Mouse (Mus musculus) CH12.LX (cell line): ENCODE measurements around the gene Plcb1. TPM values are rescaled to one million over a fixed set of nuclear protein-coding genes. Genes with fewer than 3 reads are reported as not detected.

Experiments used
- DNase-seq: peaks from one replicate; pipeline ENCODE4 v3.0.0-alpha.2; 2013; ENCODE audit errors: extremely low read depth
- H3K27ac ChIP-seq: 2 replicates; pipeline ENCODE4 v1.5.1; 2012; ENCODE audit warnings: low read depth, mild to moderate bottlenecking, control low read depth, moderate library complexity; ENCODE audit not compliant: insufficient read depth
- H3K27me3 ChIP-seq: replicated peaks from 2 replicates; pipeline ENCODE3; 2012; ENCODE audit warnings: inconsistent platforms
- H3K36me3 ChIP-seq, 2 experiments: replicated peaks in 1 of 2; 2 replicates each; pipeline versions ENCODE3 to v1.6.1; 2012; ENCODE audit warnings: inconsistent platforms in 1 of 2, low read length in 1 of 2, mild to moderate bottlenecking in 1 of 2, mixed read lengths in 1 of 2, moderate library complexity in 1 of 2; ENCODE audit not compliant: control insufficient read depth in 1 of 2, insufficient read depth in 1 of 2
- H3K4me1 ChIP-seq, 2 experiments: 2 replicates each; pipeline ENCODE4 v1.6.1; 2012; ENCODE audit warnings: inconsistent platforms in 1 of 2, moderate library complexity in 1 of 2; ENCODE audit not compliant: insufficient read depth in 2 of 2, control insufficient read depth in 1 of 2
- H3K4me2 ChIP-seq: 2 replicates; pipeline ENCODE4 v1.6.1; 2012; ENCODE audit warnings: low read depth, mild to moderate bottlenecking, control low read depth; ENCODE audit not compliant: poor library complexity, insufficient read depth, severe bottlenecking
- H3K4me3 ChIP-seq, 3 experiments: fragments of 150-350 bp in 1 of 3; sonication (generic) in 1 of 3; replicated peaks in 1 of 3; 2 replicates each; pipeline versions ENCODE3 to v1.5.1; 2011 to 2012; ENCODE audit warnings: low read depth in 2 of 3, low read length in 2 of 3, mild to moderate bottlenecking in 2 of 3, moderate library complexity in 2 of 3, control low read depth in 1 of 3, improper control_type of control experiment in 1 of 3, inconsistent platforms in 1 of 3, mixed read lengths in 1 of 3; ENCODE audit not compliant: poor library complexity in 1 of 3
- H3K79me2 ChIP-seq: replicated peaks from 2 replicates; pipeline ENCODE4 v1.6.1; 2012; ENCODE audit warnings: mild to moderate bottlenecking, moderate library complexity; ENCODE audit not compliant: control insufficient read depth, poor library complexity, insufficient read depth, severe bottlenecking; ENCODE audit errors: extremely low read depth
- H3K9ac ChIP-seq: 2 replicates; pipeline ENCODE4 v1.6.1; 2012; ENCODE audit warnings: low read depth, mild to moderate bottlenecking, control low read depth, moderate library complexity; ENCODE audit not compliant: insufficient read depth
- H3K9me3 ChIP-seq: replicated peaks from 2 replicates; pipeline ENCODE3; 2012; ENCODE audit warnings: low read length, inconsistent platforms, mixed read lengths
- BHLHE40 ChIP-seq: IDR thresholded peaks from 2 replicates; pipeline ENCODE4 v1.6.1; 2011; ENCODE audit warnings: mild to moderate bottlenecking, low read depth, low read length, improper control_type of control experiment
- E2F4 ChIP-seq: IDR thresholded peaks from 2 replicates; pipeline ENCODE4 v1.6.1; 2011; ENCODE audit warnings: low read depth, low read length, improper control_type of control experiment; ENCODE audit not compliant: insufficient replicate concordance
- EP300 ChIP-seq: IDR thresholded peaks from 2 replicates; pipeline ENCODE4 v1.6.1; 2011; ENCODE audit warnings: low read length, improper control_type of control experiment
- ETS1 ChIP-seq: conservative IDR thresholded peaks from 2 replicates; pipeline ENCODE4 v1.6.1; 2012; ENCODE audit warnings: low read depth, mild to moderate bottlenecking, inconsistent platforms, low read length, improper control_type of control experiment, moderate library complexity
- JUN ChIP-seq: IDR thresholded peaks from 2 replicates; pipeline ENCODE4 v1.6.1; 2011; ENCODE audit warnings: low read depth, mild to moderate bottlenecking, low read length, improper control_type of control experiment, moderate library complexity; ENCODE audit not compliant: insufficient read depth
- JUND ChIP-seq: conservative IDR thresholded peaks from 2 replicates; pipeline ENCODE4 v1.6.1; 2011; ENCODE audit warnings: low read depth, low read length, improper control_type of control experiment
- MAX ChIP-seq: IDR thresholded peaks from 2 replicates; pipeline ENCODE4 v1.6.1; 2011; ENCODE audit warnings: low read length, improper control_type of control experiment
- MEF2A ChIP-seq: IDR thresholded peaks from 2 replicates; pipeline ENCODE4 v1.6.1; 2014; ENCODE audit warnings: low read depth, mild to moderate bottlenecking, inconsistent platforms, low read length, improper control_type of control experiment, borderline replicate concordance
- MXI1 ChIP-seq: IDR thresholded peaks from 2 replicates; pipeline ENCODE4 v1.6.1; 2011; ENCODE audit warnings: mild to moderate bottlenecking, low read depth, low read length, improper control_type of control experiment
- NRF1 ChIP-seq: IDR thresholded peaks from 2 replicates; pipeline ENCODE4 v1.6.1; 2014; ENCODE audit warnings: low read depth, mild to moderate bottlenecking, inconsistent platforms, low read length, improper control_type of control experiment, moderate library complexity
- PAX5 ChIP-seq: IDR thresholded peaks from 2 replicates; pipeline ENCODE4 v1.6.1; 2012; ENCODE audit warnings: low read length, inconsistent platforms, mixed read lengths
- POLR2AphosphoS2 ChIP-seq: IDR thresholded peaks from 2 replicates; pipeline ENCODE4 v1.6.1; 2011; ENCODE audit warnings: low read depth, low read length, improper control_type of control experiment
- RCOR1 ChIP-seq: conservative IDR thresholded peaks from 2 replicates; pipeline ENCODE4 v1.6.1; 2012; ENCODE audit warnings: low read depth, mild to moderate bottlenecking, inconsistent platforms, low read length, improper control_type of control experiment
- SIN3A ChIP-seq: IDR thresholded peaks from 2 replicates; pipeline ENCODE4 v1.6.1; 2012; ENCODE audit warnings: low read length, improper control_type of control experiment, inconsistent platforms
- TCF12 ChIP-seq: IDR thresholded peaks from 2 replicates; pipeline ENCODE4 v1.6.1; 2014; ENCODE audit warnings: low read depth, mild to moderate bottlenecking, inconsistent platforms, low read length, improper control_type of control experiment
- UBTF ChIP-seq: IDR thresholded peaks from 2 replicates; pipeline ENCODE4 v1.6.1; 2012; ENCODE audit warnings: low read depth, mild to moderate bottlenecking, inconsistent platforms, low read length, improper control_type of control experiment, moderate library complexity
- USF1 ChIP-seq: IDR thresholded peaks from 2 replicates; pipeline ENCODE4 v1.6.1; 2014; ENCODE audit warnings: low read depth, mild to moderate bottlenecking, inconsistent platforms, low read length, improper control_type of control experiment
- USF2 ChIP-seq: conservative IDR thresholded peaks from 2 replicates; pipeline ENCODE4 v1.6.1; 2011; ENCODE audit warnings: low read depth, low read length, improper control_type of control experiment
- ZNF384 ChIP-seq: IDR thresholded peaks from 2 replicates; pipeline ENCODE4 v1.6.1; 2012; ENCODE audit warnings: low read depth, low read length, improper control_type of control experiment, inconsistent platforms
- dilution Hi-C: fragments of 300-500 bp; cut with MboI; formaldehyde crosslinking; loops from 2 replicates; pipeline ENCODE4 v1.14.3; 2020; ENCODE audit warnings: low sequenced_read_pairs; ENCODE audit not compliant: extremely low pct_unique_long_range_greater_than_20kb, extremely low pct_ligation_motif_present
- in situ Hi-C: fragments of 300-500 bp; cut with MboI; formaldehyde crosslinking; loops from 3 replicates; pipeline ENCODE4 v1.14.3; 2019; ENCODE audit warnings: low sequenced_read_pairs, low pct_ligation_motif_present, low pct_unique_long_range_greater_than_20kb, mixed read lengths
- polyA plus RNA-seq: library from polyadenylated mRNA; unstranded; fragments of >175 nt; gene quantifications from 2 replicates; pipeline ENCODE4 v1.2.1, GENCODE M21; 2012; ENCODE audit warnings: low read depth; ENCODE audit not compliant: insufficient read length
- total RNA-seq, 2 experiments: library from RNA; depleted of rRNA; stranded (reverse); fragments of 300-350 nt in 1 of 2; fragments of >200 nt in 1 of 2; gene quantifications; 2 replicates each; pipeline ENCODE4 v1.2.3; 2012 to 2014

Plcb1 gene
- total and polyA plus RNA-seq, 3 experiments, result not detected

DNA sequence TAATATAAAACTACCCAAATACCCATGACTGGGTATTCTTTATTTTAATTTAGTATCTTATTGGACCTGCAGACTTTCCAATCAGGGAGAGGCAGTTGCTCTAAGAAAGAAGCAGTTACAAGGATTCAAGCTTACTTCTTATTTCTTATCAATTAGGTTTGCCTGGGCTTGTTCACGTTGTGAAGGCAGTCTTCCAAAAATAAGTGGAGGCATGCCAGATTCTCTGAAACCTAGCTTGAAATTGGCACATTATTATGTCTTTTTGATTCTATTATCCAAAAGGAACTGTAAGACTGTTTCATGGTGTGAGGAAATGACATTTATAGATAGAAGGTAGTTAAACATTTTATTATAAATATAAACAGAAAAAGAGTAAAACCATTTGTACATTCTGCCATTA lies 721.2 kb downstream of the Plcb1 start:
- no peaks in the 10 kb centered on the region for H3K27me3 ChIP-seq
- H3K36me3 ChIP-seq, result no peaks in the 10 kb centered on the region
- TF ChIP-seq MXI1 (no peak), RCOR1 (no peak), ZNF384 (no peak), POLR2AphosphoS2 (no peak), E2F4 (no peak), USF1 (no peak), SIN3A (no peak)
- no peak for DNase-seq
- no peak overlapping the region for H3K4me2 ChIP-seq
- H3K9ac ChIP-seq, result no peak overlapping the region
- H3K4me1 ChIP-seq, result no peaks in the 10 kb centered on the region
- no peak overlapping the region for H3K4me3 ChIP-seq
- in situ Hi-C loops, result no loop called here
- H3K79me2 ChIP-seq, result no peaks in the 10 kb centered on the region
- H3K9me3 ChIP-seq, result peaks cover 34% of the 10 kb centered on the region
- no peak overlapping the region for H3K27ac ChIP-seq
- dilution Hi-C loops, result no loop called here

GRCm38 (mm10) chr2:135518956-135519355 lies 733.1 kb downstream of the Plcb1 start:
- in situ Hi-C loops (no loop called here), dilution Hi-C loops (no loop called here)
- H3K4me3 ChIP-seq, result no peak overlapping the region
- no peaks in the 10 kb centered on the region for H3K36me3 ChIP-seq
- no peaks in the 10 kb centered on the region for H3K27me3 ChIP-seq
- no peak overlapping the region for H3K27ac ChIP-seq
- no peaks in the 10 kb centered on the region for H3K4me1 ChIP-seq
- DNase-seq, result no peak
- H3K79me2 ChIP-seq, result no peaks in the 10 kb centered on the region
- TF ChIP-seq EP300, result no peak
- no peak for TF ChIP-seq UBTF
- no peak for TF ChIP-seq ZNF384
- no peak for TF ChIP-seq MEF2A
- no peak for TF ChIP-seq USF2
- no peak for TF ChIP-seq ETS1
- no peak for TF ChIP-seq MAX
- no peak for TF ChIP-seq SIN3A
- no peak for TF ChIP-seq NRF1
- TF ChIP-seq PAX5, result no peak
- no peak for TF ChIP-seq RCOR1
- no peak for TF ChIP-seq TCF12
- no peak for TF ChIP-seq JUND
- TF ChIP-seq JUN, result no peak
- no peak for TF ChIP-seq E2F4
- no peak for TF ChIP-seq BHLHE40
- no peak for TF ChIP-seq MXI1
- H3K9me3 ChIP-seq, result peaks cover 22% of the 10 kb centered on the region
- no peak overlapping the region for H3K9ac ChIP-seq
- H3K4me2 ChIP-seq, result no peak overlapping the region

Other genes starting within 250 kb of the Plcb1 start
- not detected in 2 replicates for gene Hao1, start 231.7 kb upstream of the Plcb1 start, total RNA-seq (2012; rRNA removed)
- 0.11 TPM in 1 of 2 replicates, not detected in the other for gene Hao1, start 231.7 kb upstream of the Plcb1 start, total RNA-seq (2014; rRNA removed)
- not detected in 2 replicates for gene Hao1, start 231.7 kb upstream of the Plcb1 start, polyA plus RNA-seq
- gene Tmx4, start 141.9 kb upstream of the Plcb1 start, total RNA-seq (2012; rRNA removed), result 5.6 and 5.8 TPM in 2 replicates
- 10.4 and 12.5 TPM in 2 replicates for gene Tmx4, start 141.9 kb upstream of the Plcb1 start, total RNA-seq (2014; rRNA removed)
- 9.7 and 9.9 TPM in 2 replicates for gene Tmx4, start 141.9 kb upstream of the Plcb1 start, polyA plus RNA-seq